Mouse (Mus musculus) testis, adult 2 months (tissue): ENCODE measurements at regions not wholly inside any gene's neighbourhood (a gene's known extent, or its start where the extent isn't known, plus 50 kb on each side); places are given as distances from the start of the nearest gene placed in this dataset.

Experiments used
- CTCF ChIP-seq: fragments of 200-500 bp; IDR thresholded peaks from 2 replicates; pipeline ENCODE4 v1.5.1; 2012; ENCODE audit warnings: low read depth, mild to moderate bottlenecking, inconsistent platforms, low read length, moderate library complexity; ENCODE audit not compliant: control insufficient read depth, insufficient read depth, insufficient replicate concordance
- POLR2A ChIP-seq: fragments of 200-500 bp; IDR thresholded peaks from 2 replicates; pipeline ENCODE4 v1.6.1; 2012; ENCODE audit warnings: low read depth, mild to moderate bottlenecking, inconsistent platforms, low read length, moderate library complexity; ENCODE audit not compliant: control insufficient read depth

DNA sequence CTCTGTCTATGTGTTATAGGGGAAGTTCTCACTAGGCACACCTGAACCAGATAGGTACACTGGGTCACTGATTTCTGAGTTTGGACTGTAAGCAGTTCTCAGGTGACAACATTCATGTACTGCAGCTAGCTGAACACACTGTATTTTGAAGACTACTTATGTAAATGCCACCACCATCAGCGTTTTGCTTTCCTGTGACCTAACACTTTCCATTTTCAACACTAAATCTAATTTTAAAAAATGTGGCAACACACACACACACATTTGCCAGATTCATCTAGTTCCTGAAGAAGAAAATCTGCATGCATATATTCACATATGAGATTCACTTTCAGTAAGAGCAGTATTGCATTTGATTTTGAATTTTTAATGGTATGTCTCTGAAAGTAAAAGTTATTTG is 96.0 kb upstream of the Gnai1 start:
- TF ChIP-seq CTCF (no peak), POLR2A (no peak)
